Mouse (Mus musculus): ENCODE data around the gene Abl2. TPM values are rescaled to one million over a fixed set of nuclear protein-coding genes. Genes with fewer than 3 reads are reported as not detected.

The Abl2 gene
- polyA plus RNA-seq, 1 experiment, result 8.7 TPM

DNA sequence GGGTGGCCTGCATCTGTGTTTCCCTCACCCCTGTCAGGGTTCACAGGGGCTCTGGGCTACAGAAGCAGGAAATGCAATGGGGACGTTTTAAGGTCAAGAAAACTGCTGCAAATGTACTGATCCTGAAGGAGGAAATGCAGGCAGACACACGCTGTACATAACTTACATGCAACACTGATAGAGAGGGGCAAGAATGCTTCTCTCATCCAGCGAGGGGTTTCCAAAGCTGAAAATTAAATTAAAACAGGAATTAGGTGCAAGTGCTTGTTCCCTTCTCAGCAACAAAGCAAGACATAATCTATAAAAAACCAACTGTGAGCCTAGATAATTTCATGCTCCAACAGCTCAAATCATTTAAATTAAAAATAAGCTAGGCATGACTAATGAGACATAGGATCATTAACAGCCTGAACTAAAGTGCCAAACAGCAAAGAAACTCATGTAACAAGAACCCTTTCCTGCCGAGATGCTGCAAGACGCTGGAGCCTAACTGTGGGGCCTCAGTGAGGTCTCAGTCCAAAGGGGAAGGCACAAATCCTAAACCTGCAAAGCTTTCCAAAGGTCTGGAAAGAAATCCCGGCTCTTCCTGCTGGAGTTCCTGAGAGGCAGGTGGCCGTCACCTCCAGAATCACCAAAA lies 127.6 kb downstream of the Abl2 start:
- TF ChIP-seq CTCF (IDR thresholded peaks at IDR 0.05; ENCODE audit: control insufficient read depth, insufficient read depth, low read length) (no peak), POLR2A (IDR thresholded peaks at IDR 0.05; ENCODE audit: borderline replicate concordance, control insufficient read depth, low read depth, low read length) (no peak)
- H3K4me1 ChIP-seq (ENCODE audit: control insufficient read depth, insufficient read depth, low read length), result no peaks in the 10 kb centered on the region
- WGBS, result 80% methylated on average over 7 of the region's 7 CpGs
- H3K4me3 ChIP-seq (replicated peaks; ENCODE audit: control insufficient read depth, low read depth, low read length), result no peak overlapping the region
- no peak overlapping the region for H3K27ac ChIP-seq (ENCODE audit: control insufficient read depth, insufficient read depth, low read depth, low read length, poor library complexity)

Other genes starting within 250 kb of the Abl2 start
- not detected in 2 replicates for gene Nphs2, start 248.1 kb upstream of the Abl2 start, polyA plus RNA-seq (2011; ENCODE audit: insufficient read depth, insufficient read length, low replicate concordance, missing spikeins)
- 1,276 and 2,147 TPM in 2 replicates for gene Gm2000, start 192.7 kb upstream of the Abl2 start, polyA plus RNA-seq (2011; ENCODE audit: insufficient read depth, insufficient read length, low replicate concordance, missing spikeins)
- 0.56 and 1.6 TPM in 2 replicates for gene Axdnd1, start 137.6 kb upstream of the Abl2 start, polyA plus RNA-seq (2011; ENCODE audit: insufficient read depth, insufficient read length, low replicate concordance, missing spikeins)
- gene Soat1, start 84.5 kb upstream of the Abl2 start, polyA plus RNA-seq (2011; ENCODE audit: insufficient read depth, insufficient read length, low replicate concordance, missing spikeins), result 4.2 and 14.6 TPM in 2 replicates
- 1.2 and 2.5 TPM in 2 replicates for gene Gm10031, start 34.8 kb upstream of the Abl2 start, polyA plus RNA-seq (2011; ENCODE audit: insufficient read depth, insufficient read length, low replicate concordance, missing spikeins)
- gene Tor3a, start 115.6 kb downstream of the Abl2 start, polyA plus RNA-seq (2011; ENCODE audit: insufficient read depth, insufficient read length, low replicate concordance, missing spikeins), result 9.1 and 19.2 TPM in 2 replicates
- 8.6 and 9.4 TPM in 2 replicates for gene Fam20b, start 160.3 kb downstream of the Abl2 start, polyA plus RNA-seq (2011; ENCODE audit: insufficient read depth, insufficient read length, low replicate concordance, missing spikeins)

Measured in bone marrow, adult 2 months (tissue).